Mouse (Mus musculus): ENCODE results near the gene Aacs.

Gene Aacs

GRCm38 (mm10) chr5:125492379-125493092, 16.9 kb downstream of the Aacs start:
- DNase-seq (ENCODE audit: low read depth, low spot score), result no peak

- DNase-seq (ENCODE audit: low read depth, low spot score), result no peak
Observed at GRCm38 (mm10) chr5:125493093-125493423, 17.4 kb downstream of the Aacs start.

- no peak for DNase-seq (ENCODE audit: low read depth, low spot score)
Observed at GRCm38 (mm10) chr5:125495655-125496054, 20.0 kb downstream of the Aacs start.

- DNase-seq (ENCODE audit: low read depth, low spot score), result peak; percentile 53
Observed at GRCm38 (mm10) chr5:125497821-125498600, 22.4 kb downstream of the Aacs start.

- no peak for DNase-seq (ENCODE audit: low read depth, low spot score)
Observed at GRCm38 (mm10) chr5:125501505-125501904, 25.9 kb downstream of the Aacs start.

- no peak for DNase-seq (ENCODE audit: low read depth, low spot score)
Observed at GRCm38 (mm10) chr5:125502186-125502585, 26.6 kb downstream of the Aacs start.

- DNase-seq (ENCODE audit: low read depth, low spot score), result no peak
Observed at GRCm38 (mm10) chr5:125503628-125504027, 28.0 kb downstream of the Aacs start.

- no peak for DNase-seq (ENCODE audit: low read depth, low spot score)
Observed at GRCm38 (mm10) chr5:125504692-125505091, 29.1 kb downstream of the Aacs start.

- no peak for DNase-seq (ENCODE audit: low read depth, low spot score)
Observed at GRCm38 (mm10) chr5:125505968-125506367, 30.4 kb downstream of the Aacs start.

- DNase-seq (ENCODE audit: low read depth, low spot score), result no peak
Observed at GRCm38 (mm10) chr5:125507582-125507981, 32.0 kb downstream of the Aacs start.

- DNase-seq (ENCODE audit: low read depth, low spot score), result no peak
Observed at GRCm38 (mm10) chr5:125508006-125508405, 32.4 kb downstream of the Aacs start.

- peak; percentile 41 for DNase-seq (ENCODE audit: low read depth, low spot score)
Observed at GRCm38 (mm10) chr5:125509541-125509940, 33.9 kb downstream of the Aacs start.

- no peak for DNase-seq (ENCODE audit: low read depth, low spot score)
Observed at GRCm38 (mm10) chr5:125515006-125515405, 39.4 kb downstream of the Aacs start.

- DNase-seq (ENCODE audit: low read depth, low spot score), result no peak
Observed at GRCm38 (mm10) chr5:125518640-125519039, 43.0 kb downstream of the Aacs start.

- no peak for DNase-seq (ENCODE audit: low read depth, low spot score)
Observed at GRCm38 (mm10) chr5:125520930-125521590, 45.4 kb downstream of the Aacs start.

- DNase-seq (ENCODE audit: low read depth, low spot score), result no peak
Observed at GRCm38 (mm10) chr5:125523361-125523760, 47.7 kb downstream of the Aacs start.

- DNase-seq (ENCODE audit: low read depth, low spot score), result no peak
Observed at GRCm38 (mm10) chr5:125525516-125525915, 49.9 kb downstream of the Aacs start.

- DNase-seq (ENCODE audit: low read depth, low spot score), result no peak
Observed at GRCm38 (mm10) chr5:125526464-125526863, 50.9 kb downstream of the Aacs start.

- DNase-seq (ENCODE audit: low read depth, low spot score), result peak; percentile 46
Observed at GRCm38 (mm10) chr5:125529109-125529508, 53.5 kb downstream of the Aacs start.

- no peak for DNase-seq (ENCODE audit: low read depth, low spot score)
Observed at GRCm38 (mm10) chr5:125531634-125532033, 56.0 kb downstream of the Aacs start, which contains the start of gene Tmem132b. Gene Tmem132b (plus strand): TSS chr5:125531774.

- DNase-seq (ENCODE audit: low read depth, low spot score), result peak; percentile 30
Observed at GRCm38 (mm10) chr5:125532191-125532544, 56.6 kb downstream of the Aacs start.

- DNase-seq (ENCODE audit: low read depth, low spot score), result no peak
Observed at GRCm38 (mm10) chr5:125532545-125533224, 57.1 kb downstream of the Aacs start.
